Mouse (Mus musculus) heart, adult 2 months (tissue): ENCODE results near the gene Cnot10. TPM values are rescaled to one million over a fixed set of nuclear protein-coding genes. Genes with fewer than 3 reads are reported as not detected.

Experiments
- DNase-seq, 2 experiments: peaks; one replicate each; pipeline ENCODE4 v3.0.0; 2021
- H3K27ac ChIP-seq: fragments of 200-600 bp; 2 replicates; pipeline ENCODE4 v1.8.1; 2022
- H3K27me3 ChIP-seq: fragments of 200-500 bp; 2 replicates; pipeline ENCODE4 v1.6.1; 2012; ENCODE audit warnings: mild to moderate bottlenecking, low read length, inconsistent platforms, mixed read lengths; ENCODE audit not compliant: control insufficient read depth, insufficient read depth
- H3K36me3 ChIP-seq: fragments of 200-500 bp; 2 replicates; pipeline ENCODE4 v1.6.1; 2012; ENCODE audit warnings: low read length, inconsistent platforms; ENCODE audit not compliant: control insufficient read depth, insufficient read depth
- H3K4me1 ChIP-seq: fragments of 200-500 bp; 2 replicates; pipeline ENCODE4 v1.6.1; 2011; ENCODE audit warnings: low read length; ENCODE audit not compliant: control insufficient read depth, insufficient read depth
- H3K4me3 ChIP-seq: fragments of 200-600 bp; 2 replicates; pipeline ENCODE4 v1.8.1; 2022
- H3K79me2 ChIP-seq: fragments of 200-500 bp; replicated peaks from 2 replicates; pipeline ENCODE4 v1.6.1; 2012; ENCODE audit warnings: mild to moderate bottlenecking, inconsistent platforms, low read length, moderate library complexity, mixed read lengths; ENCODE audit not compliant: control insufficient read depth, insufficient read depth
- H3K9ac ChIP-seq: fragments of 200-500 bp; 2 replicates; pipeline ENCODE4 v1.6.1; 2012; ENCODE audit warnings: low read depth, mild to moderate bottlenecking, control low read depth, inconsistent platforms, low read length, mixed read lengths
- CTCF ChIP-seq: fragments of 200-600 bp; IDR thresholded peaks from 2 replicates; pipeline ENCODE4 v1.8.1; 2022; ENCODE audit warnings: antibody characterized with exemption, mild to moderate bottlenecking, moderate library complexity
- EP300 ChIP-seq: fragments of 200-500 bp; IDR thresholded peaks from 2 replicates; pipeline ENCODE4 v1.6.1; 2011; ENCODE audit warnings: low read depth, low read length, control low read depth; ENCODE audit not compliant: insufficient read depth
- POLR2A ChIP-seq: fragments of 200-500 bp; IDR thresholded peaks from 2 replicates; pipeline ENCODE4 v1.6.1; 2011; ENCODE audit warnings: mild to moderate bottlenecking, low read depth, low read length, control low read depth; ENCODE audit not compliant: insufficient read depth
- WGBS: fragments of 180-500 bp; shearing (Covaris S2); methylation state at CpG from one replicate; pipeline ENCODE4 v1.1.7; 2018; 5-methylcytosine and 5-hydroxymethylcytosine counted together
- intact Hi-C: fragments of 180-260 bp; cut with DNase I; formaldehyde crosslinking; loops from one replicate; pipeline ENCODE4 v1.15.1; 2025
- polyA plus RNA-seq: library from polyadenylated mRNA; depleted of rRNA; stranded (reverse); fragments of >200 nt; gene quantifications from 2 replicates; pipeline ENCODE4 v1.2.3, GENCODE M21; 2012; rRNA removed
- total RNA-seq, 2 experiments: library from RNA; stranded (reverse); gene quantifications; 2 replicates each; pipeline ENCODE4 v1.2.3; 2021

Cnot10 gene
- total and polyA plus RNA-seq, 3 experiments = 16.8 to 23.5 (median 22.5) TPM

- H3K4me3 ChIP-seq = no peak overlapping the region
- WGBS = 74% methylated on average over 17 of the region's 17 CpGs
- H3K4me1 ChIP-seq = no peaks in the 10 kb centered on the region
- intact Hi-C loops = no loop called here
- no peak for DNase-seq
- H3K36me3 ChIP-seq = no peaks in the 10 kb centered on the region
- TF ChIP-seq CTCF (no peak), POLR2A (no peak), EP300 (no peak)
- no peak overlapping the region for H3K9ac ChIP-seq
- H3K27me3 ChIP-seq = no peaks in the 10 kb centered on the region
- no peaks in the 10 kb centered on the region for H3K79me2 ChIP-seq
- H3K27ac ChIP-seq = no peak overlapping the region
Measured at GRCm38 (mm10) chr9:114543882-114544753, 95.9 kb downstream of the Cnot10 start.

- H3K79me2 ChIP-seq = no peaks in the 10 kb centered on the region
- WGBS = 33% methylated on average over 1 of the region's 1 CpGs
- TF ChIP-seq CTCF (no peak), EP300 (no peak), POLR2A (no peak)
- peak; percentile 30 to 55 for DNase-seq
- H3K4me1 ChIP-seq = no peaks in the 10 kb centered on the region
- H3K9ac ChIP-seq = no peak overlapping the region
- H3K4me3 ChIP-seq = no peak overlapping the region
- H3K27me3 ChIP-seq = no peaks in the 10 kb centered on the region
- intact Hi-C loops = no loop called here
- no peaks in the 10 kb centered on the region for H3K36me3 ChIP-seq
- H3K27ac ChIP-seq = no peak overlapping the region
Measured at GRCm38 (mm10) chr9:114541279-114541741, 98.7 kb downstream of the Cnot10 start.

- no peak for DNase-seq
- Histone ChIP-seq H3K4me1 (no peaks in the 10 kb centered on the region), H3K36me3 (no peaks in the 10 kb centered on the region), H3K79me2 (no peaks in the 10 kb centered on the region), H3K9ac (no peak overlapping the region), H3K27me3 (no peaks in the 10 kb centered on the region), H3K27ac (no peak overlapping the region), H3K4me3 (no peak overlapping the region)
- 79% methylated on average over 7 of the region's 7 CpGs for WGBS
- no peak for TF ChIP-seq CTCF
- no peak for TF ChIP-seq EP300
- no peak for TF ChIP-seq POLR2A
- intact Hi-C loops = no loop called here
Measured at GRCm38 (mm10) chr9:114538996-114539563, 100.9 kb downstream of the Cnot10 start.

GRCm38 (mm10) chr9:114536628-114537027 lies 103.4 kb downstream of the Cnot10 start:
- Histone ChIP-seq H3K27ac (no peak overlapping the region), H3K4me1 (no peaks in the 10 kb centered on the region), H3K79me2 (no peaks in the 10 kb centered on the region), H3K4me3 (no peak overlapping the region), H3K36me3 (no peaks in the 10 kb centered on the region), H3K9ac (no peak overlapping the region), H3K27me3 (no peaks in the 10 kb centered on the region)
- DNase-seq = no peak
- no peak for TF ChIP-seq EP300
- TF ChIP-seq POLR2A = no peak
- intact Hi-C loops = no loop called here
- 58% methylated on average over 2 of the region's 2 CpGs for whole genome bisulfite sequencing

Other genes with a start within 250 kb of the Cnot10 start
- 10 to 100 TPM; 28.5 to 31.2 TPM for gene Crtap, start 249.5 kb downstream of the Cnot10 start, total RNA-seq
- 67.7 and 97.4 TPM in 2 replicates for gene Crtap, start 249.5 kb downstream of the Cnot10 start, polyA plus RNA-seq
- gene Glb1, start 239.1 kb downstream of the Cnot10 start, total RNA-seq = 10 to 100 TPM; 12.2 to 14.8 TPM
- 20.8 and 27.1 TPM in 2 replicates for gene Glb1, start 239.1 kb downstream of the Cnot10 start, polyA plus RNA-seq
- gene Tmppe, start 239.1 kb downstream of the Cnot10 start, total RNA-seq = 1 to 10 TPM; 3.7 to 3.9 TPM
- 2.7 and 4.9 TPM in 2 replicates for gene Tmppe, start 239.1 kb downstream of the Cnot10 start, polyA plus RNA-seq
- gene Ccr4, start 135.3 kb downstream of the Cnot10 start, total RNA-seq = not detected
- gene Ccr4, start 135.3 kb downstream of the Cnot10 start, polyA plus RNA-seq = not detected in 2 replicates
- not detected for gene C130032M10Rik, start 124.5 kb downstream of the Cnot10 start, total RNA-seq
- gene C130032M10Rik, start 124.5 kb downstream of the Cnot10 start, polyA plus RNA-seq = not detected in 2 replicates
- gene Trim71, start 75.8 kb downstream of the Cnot10 start, total RNA-seq = not detected
- gene Trim71, start 75.8 kb downstream of the Cnot10 start, polyA plus RNA-seq = not detected in 2 replicates
- 10 to 100 TPM; 64.3 to 68.2 TPM for gene Dync1li1, start 48.6 kb upstream of the Cnot10 start, total RNA-seq
- gene Dync1li1, start 48.6 kb upstream of the Cnot10 start, polyA plus RNA-seq = 22.4 and 32.6 TPM in 2 replicates
- 10 to 100 TPM; 21.0 to 25.8 TPM for gene Cmtm6, start 90.9 kb upstream of the Cnot10 start, total RNA-seq
- gene Cmtm6, start 90.9 kb upstream of the Cnot10 start, polyA plus RNA-seq = 17.9 and 38.0 TPM in 2 replicates
- 10 to 100 TPM; 11.5 to 12.6 TPM for gene Cmtm7, start 141.7 kb upstream of the Cnot10 start, total RNA-seq
- gene Cmtm7, start 141.7 kb upstream of the Cnot10 start, polyA plus RNA-seq = 46.6 and 60.2 TPM in 2 replicates
- 10 to 100 TPM; 11.5 to 11.9 TPM for gene Cmtm8, start 204.0 kb upstream of the Cnot10 start, total RNA-seq
- 28.7 and 39.4 TPM in 2 replicates for gene Cmtm8, start 204.0 kb upstream of the Cnot10 start, polyA plus RNA-seq